Mouse (Mus musculus) cerebellum, adult 2 months (tissue): ENCODE measurements around the gene Asb16. TPM values are rescaled to one million over a fixed set of nuclear protein-coding genes. Genes with fewer than 3 reads are reported as not detected.

Experiments
- DNase-seq, 2 experiments: peaks; one replicate each; pipeline ENCODE4 v3.0.0; 2021
- H3K27ac ChIP-seq: fragments of 200-500 bp; 2 replicates; pipeline ENCODE4 v1.5.1; 2012; ENCODE audit warnings: low read length, control low read depth, inconsistent platforms; ENCODE audit not compliant: insufficient read depth
- H3K27me3 ChIP-seq: fragments of 200-500 bp; 2 replicates; pipeline ENCODE4 v1.6.1; 2012; ENCODE audit warnings: inconsistent platforms, mild to moderate bottlenecking, low read length, moderate library complexity; ENCODE audit not compliant: control insufficient read depth, insufficient read depth
- H3K4me1 ChIP-seq: fragments of 200-500 bp; 2 replicates; pipeline ENCODE4 v1.6.1; 2011; ENCODE audit warnings: low read length; ENCODE audit not compliant: control insufficient read depth, insufficient read depth
- H3K4me3 ChIP-seq: fragments of 200-500 bp; replicated peaks from 2 replicates; pipeline ENCODE3; 2011; ENCODE audit warnings: mild to moderate bottlenecking, low read depth, low read length, control low read depth; ENCODE audit not compliant: insufficient read depth
- CTCF ChIP-seq: fragments of 200-500 bp; IDR thresholded peaks from 2 replicates; pipeline ENCODE4 v1.5.1; 2011; ENCODE audit warnings: low read depth, mild to moderate bottlenecking, control low read depth, low read length, moderate library complexity, borderline replicate concordance; ENCODE audit not compliant: insufficient read depth
- POLR2A ChIP-seq: fragments of 200-500 bp; IDR thresholded peaks from 2 replicates; pipeline ENCODE4 v1.6.1; 2011; ENCODE audit warnings: low read length, control low read depth, borderline replicate concordance; ENCODE audit not compliant: insufficient read depth
- WGBS: fragments of 180-500 bp; shearing (Covaris S2); methylation state at CpG from one replicate; pipeline ENCODE4 v1.1.7; 2018; 5-methylcytosine and 5-hydroxymethylcytosine counted together
- polyA plus RNA-seq: library from polyadenylated mRNA; depleted of rRNA; stranded (reverse); fragments of >200 nt; gene quantifications from 2 replicates; pipeline ENCODE4 v1.2.3, GENCODE M21; 2012

Asb16 gene
- polyA plus RNA-seq, 1 experiment: 4.0 TPM

DNA sequence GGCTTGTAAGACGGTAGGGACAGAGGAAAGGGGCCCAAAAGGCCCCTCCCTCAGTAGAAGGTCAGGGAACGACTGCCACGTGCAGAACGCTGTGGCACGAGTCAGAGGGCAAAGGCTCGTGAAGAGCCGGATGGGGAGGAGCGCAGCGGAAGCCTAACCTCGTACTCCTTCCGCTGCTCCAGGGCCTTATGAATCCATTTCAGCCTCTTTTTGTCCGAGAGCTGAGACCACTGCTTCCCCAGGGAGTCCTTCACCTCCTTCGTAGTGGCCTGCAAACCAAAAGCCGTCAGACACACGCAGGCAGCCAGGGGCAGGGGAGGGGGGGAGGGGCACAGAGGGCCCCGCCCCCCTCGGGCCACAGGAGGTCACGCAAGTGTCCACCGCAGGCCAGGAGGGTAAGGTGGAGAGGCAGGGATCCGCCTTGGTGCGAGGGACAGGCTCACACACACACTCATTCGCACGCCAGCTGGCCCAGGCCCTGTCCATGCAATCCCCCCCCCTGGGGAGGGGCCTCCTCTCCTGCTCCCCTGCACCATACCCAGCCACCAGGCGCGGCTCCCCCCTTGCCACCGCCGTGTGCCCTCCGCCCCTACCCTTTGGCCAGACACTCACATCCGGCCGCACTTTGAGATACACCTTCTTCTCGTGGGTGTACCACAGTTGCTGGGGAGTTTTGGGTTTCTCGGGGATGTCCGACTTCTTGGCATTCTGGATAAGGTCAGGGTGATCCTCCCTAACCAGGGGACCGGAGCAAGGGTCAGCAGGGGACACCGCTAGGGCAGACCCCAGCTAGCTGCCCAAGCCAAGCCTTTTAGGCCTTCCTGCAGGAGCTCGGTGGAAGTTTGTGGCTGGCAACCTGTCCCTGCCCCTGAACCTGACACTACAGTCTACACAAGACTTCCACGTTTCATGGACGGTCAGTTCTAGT lies 42.5 kb downstream of the Asb16 start:
- 43% methylated on average over 37 of the region's 38 CpGs for WGBS
- no peak for TF ChIP-seq POLR2A
- no peak for TF ChIP-seq CTCF
- H3K4me3 ChIP-seq: no peak overlapping the region
- no peak for DNase-seq
- H3K27me3 ChIP-seq: no peaks in the 10 kb centered on the region
- peaks cover 10% of the 10 kb centered on the region; the same call in 1 of the 2 replicates for H3K4me1 ChIP-seq
- no peak overlapping the region for H3K27ac ChIP-seq

DNA sequence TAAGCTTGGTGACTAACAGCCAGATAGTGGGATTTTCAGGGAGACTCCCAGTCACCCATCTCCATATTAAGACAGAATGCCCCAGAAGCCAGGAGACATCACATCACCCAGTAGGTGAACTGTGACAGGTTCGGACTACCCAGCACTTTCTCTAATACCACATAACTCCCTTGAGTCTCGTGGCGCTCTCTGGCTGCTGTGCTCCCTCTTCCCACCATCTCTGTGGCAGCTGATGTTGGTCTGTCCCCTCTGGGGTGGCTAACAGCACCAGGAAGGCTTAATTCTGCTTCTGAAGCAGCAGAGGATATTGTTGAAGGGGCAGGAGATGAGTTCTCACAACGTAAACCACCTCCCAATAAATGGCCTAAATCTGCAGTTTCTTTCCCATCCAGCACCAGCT lies 43.4 kb downstream of the Asb16 start:
- Histone ChIP-seq H3K4me3 (no peak overlapping the region), H3K4me1 (peaks cover 10% of the 10 kb centered on the region; the same call in 1 of the 2 replicates), H3K27ac (no peak overlapping the region), H3K27me3 (no peaks in the 10 kb centered on the region)
- TF ChIP-seq CTCF (no peak), POLR2A (no peak)
- no peak for DNase-seq
- 84% methylated on average over 4 of the region's 4 CpGs for WGBS

- TF ChIP-seq CTCF: no peak
- no peak for TF ChIP-seq POLR2A
- no peaks in the 10 kb centered on the region for H3K27me3 ChIP-seq
- no peak for DNase-seq
- H3K4me3 ChIP-seq: no peak overlapping the region
- peaks cover 10% of the 10 kb centered on the region; the same call in 1 of the 2 replicates for H3K4me1 ChIP-seq
- no peak overlapping the region for H3K27ac ChIP-seq
- 79% methylated on average over 6 of the region's 6 CpGs for WGBS
These were observed 44.0 kb downstream of the Asb16 start for GRCm38 (mm10) chr11:102312586-102312985.

DNA sequence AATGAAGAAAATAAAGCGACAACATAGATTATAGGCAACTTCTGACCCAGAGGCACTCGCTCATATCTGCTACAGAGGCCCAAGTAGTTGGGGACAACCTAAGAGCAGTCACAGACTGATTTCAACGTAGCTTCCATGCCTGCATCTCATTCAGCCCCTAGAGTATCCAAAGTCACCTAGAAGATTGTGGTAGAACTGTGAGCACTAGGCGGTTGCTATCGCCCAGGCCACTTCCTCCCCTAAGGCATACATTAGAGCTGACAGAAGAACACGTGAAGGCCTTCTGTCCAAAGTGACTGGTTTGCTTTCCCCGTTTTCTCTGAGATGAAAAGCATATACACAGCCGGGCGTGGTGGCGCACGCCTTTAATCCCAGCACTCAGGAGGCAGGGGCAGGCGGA lies 45.8 kb downstream of the Asb16 start:
- no peaks in the 10 kb centered on the region for H3K27me3 ChIP-seq
- no peak for DNase-seq
- peaks cover 8% of the 10 kb centered on the region; the same call in 1 of the 2 replicates for H3K4me1 ChIP-seq
- 84% methylated on average over 12 of the region's 12 CpGs for WGBS
- no peak overlapping the region for H3K27ac ChIP-seq
- no peak overlapping the region for H3K4me3 ChIP-seq
- TF ChIP-seq POLR2A (no peak), CTCF (no peak)

- WGBS: 2% methylated on average over 14 of the region's 14 CpGs
- H3K27me3 ChIP-seq: no peaks in the 10 kb centered on the region
- H3K4me1 ChIP-seq: no peaks in the 10 kb centered on the region; the same call in 1 of the 2 replicates
- peak overlapping the region; percentile 62 for H3K27ac ChIP-seq
- TF ChIP-seq POLR2A (no peak), CTCF (no peak)
- H3K4me3 ChIP-seq: peak overlapping the region; percentile 67
- DNase-seq: no peak
These were observed 47.4 kb downstream of the Asb16 start for GRCm38 (mm10) chr11:102315690-102316571.

GRCm38 (mm10) chr11:102316572-102317297 lies 48.2 kb downstream of the Asb16 start:
- TF ChIP-seq CTCF: no peak
- no peak for TF ChIP-seq POLR2A
- WGBS: under 1% methylated on average over 72 of the region's 80 CpGs
- Histone ChIP-seq H3K27ac (peak overlapping the region; percentile 99), H3K4me1 (no peaks in the 10 kb centered on the region; the same call in 1 of the 2 replicates), H3K4me3 (peak overlapping the region; percentile 67), H3K27me3 (no peaks in the 10 kb centered on the region)
- DNase-seq: peak; percentile 89
